Mouse (Mus musculus) ES-Bruce4 (cell line): Measurements from ENCODE around the gene Tbp. TPM values are rescaled to one million over a fixed set of nuclear protein-coding genes. Genes with fewer than 3 reads are reported as not detected.

Source experiments
- H3K27ac ChIP-seq: 2 replicates; pipeline ENCODE4 v1.5.1; 2012; ENCODE audit warnings: low read length, inconsistent platforms; ENCODE audit not compliant: insufficient read depth
- H3K27me3 ChIP-seq: 2 replicates; pipeline ENCODE4 v1.6.1; 2012; ENCODE audit warnings: mild to moderate bottlenecking, low read length, inconsistent platforms; ENCODE audit not compliant: control insufficient read depth, poor library complexity, insufficient read depth, severe bottlenecking
- H3K36me3 ChIP-seq: 2 replicates; pipeline ENCODE4 v1.6.1; 2012; ENCODE audit warnings: inconsistent platforms, mild to moderate bottlenecking, low read length, moderate library complexity; ENCODE audit not compliant: control insufficient read depth, poor library complexity, insufficient read depth, severe bottlenecking
- H3K4me1 ChIP-seq: one replicate; pipeline ENCODE4 v1.8.1; 2011; ENCODE audit warnings: low read length; ENCODE audit not compliant: control insufficient read depth, insufficient read depth
- H3K4me3 ChIP-seq: 2 replicates; pipeline ENCODE4 v1.5.1; 2011; ENCODE audit warnings: low read depth, mild to moderate bottlenecking, low read length
- H3K9ac ChIP-seq: 2 replicates; pipeline ENCODE4 v1.6.1; 2012; ENCODE audit warnings: low read depth, mild to moderate bottlenecking, inconsistent platforms; ENCODE audit not compliant: poor library complexity, severe bottlenecking
- H3K9me3 ChIP-seq: replicated peaks from 2 replicates; pipeline ENCODE4 v1.6.1; 2012; ENCODE audit warnings: mild to moderate bottlenecking, low read length, inconsistent platforms; ENCODE audit not compliant: control insufficient read depth, poor library complexity, insufficient read depth, severe bottlenecking
- CTCF ChIP-seq: IDR thresholded peaks from one replicate; pipeline ENCODE4 v1.8.1; 2011; ENCODE audit warnings: low read depth, low read length
- EP300 ChIP-seq: IDR thresholded peaks from 2 replicates; pipeline ENCODE4 v1.6.1; 2011; ENCODE audit warnings: low read depth, low read length; ENCODE audit not compliant: insufficient read depth
- POLR2A ChIP-seq: IDR thresholded peaks from one replicate; pipeline ENCODE4 v1.8.1; 2011; ENCODE audit warnings: low read length; ENCODE audit not compliant: insufficient read depth
- polyA plus RNA-seq: library from polyadenylated mRNA; stranded (reverse); fragments of >200 nt; gene quantifications from 2 replicates; pipeline ENCODE4 v1.2.4, GENCODE M21; 2011; ENCODE audit warnings: low read depth; ENCODE audit not compliant: missing spikeins, insufficient read depth, insufficient read length

Tbp gene
- polyA plus RNA-seq, 1 experiment: 55.5 TPM

DNA sequence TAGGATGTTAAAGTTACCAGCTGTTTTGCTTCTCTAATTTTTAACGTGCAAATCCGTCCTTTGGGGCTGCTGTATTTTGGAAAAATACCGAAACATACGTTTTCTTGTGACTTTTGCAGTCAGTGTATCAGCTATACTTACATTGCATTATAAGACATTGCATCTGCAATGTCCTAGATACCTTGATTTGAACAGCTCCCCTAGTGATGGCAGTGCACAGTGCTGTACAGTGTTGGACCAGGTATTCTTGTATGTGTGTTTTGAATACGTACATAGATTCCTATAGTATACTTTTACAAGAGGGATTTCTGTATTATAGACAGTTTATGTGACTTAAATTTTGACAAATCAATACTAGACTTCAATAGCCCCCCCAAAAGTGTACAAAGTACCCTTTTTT, 18.5 kb downstream of the Tbp start:
- peaks cover 77% of the 10 kb centered on the region for H3K36me3 ChIP-seq

GRCm38 (mm10) chr17:15518766-15519165, 19.1 kb downstream of the Tbp start:
- TF ChIP-seq POLR2A (no peak), CTCF (no peak), EP300 (no peak)
- Histone ChIP-seq H3K9me3 (no peaks in the 10 kb centered on the region), H3K36me3 (peaks cover 77% of the 10 kb centered on the region)

More for the DNA sequence above, 18.5 kb downstream of the Tbp start:
- no peaks in the 10 kb centered on the region for H3K27me3 ChIP-seq
- no peaks in the 10 kb centered on the region for H3K4me1 ChIP-seq
- H3K27ac ChIP-seq: no peak overlapping the region
- H3K9me3 ChIP-seq: no peaks in the 10 kb centered on the region
- H3K9ac ChIP-seq: no peak overlapping the region
- TF ChIP-seq CTCF: no peak
- no peak for TF ChIP-seq POLR2A
- no peak for TF ChIP-seq EP300
- H3K4me3 ChIP-seq: no peak overlapping the region

GRCm38 (mm10) chr17:15526304-15526703, 26.6 kb downstream of the Tbp start:
- TF ChIP-seq POLR2A: no peak
- TF ChIP-seq EP300: no peak
- TF ChIP-seq CTCF: no peak
- Histone ChIP-seq H3K9ac (peak overlapping the region; percentile 85), H3K9me3 (no peaks in the 10 kb centered on the region), H3K4me1 (no peaks in the 10 kb centered on the region), H3K27ac (no peak overlapping the region), H3K36me3 (peaks cover 33% of the 10 kb centered on the region), H3K4me3 (peak overlapping the region; percentile 82), H3K27me3 (no peaks in the 10 kb centered on the region)

More at GRCm38 (mm10) chr17:15518766-15519165, 19.1 kb downstream of the Tbp start:
- H3K4me1 ChIP-seq: no peaks in the 10 kb centered on the region
- no peaks in the 10 kb centered on the region for H3K27me3 ChIP-seq
- no peak overlapping the region for H3K9ac ChIP-seq
- H3K4me3 ChIP-seq: no peak overlapping the region
- H3K27ac ChIP-seq: no peak overlapping the region

DNA sequence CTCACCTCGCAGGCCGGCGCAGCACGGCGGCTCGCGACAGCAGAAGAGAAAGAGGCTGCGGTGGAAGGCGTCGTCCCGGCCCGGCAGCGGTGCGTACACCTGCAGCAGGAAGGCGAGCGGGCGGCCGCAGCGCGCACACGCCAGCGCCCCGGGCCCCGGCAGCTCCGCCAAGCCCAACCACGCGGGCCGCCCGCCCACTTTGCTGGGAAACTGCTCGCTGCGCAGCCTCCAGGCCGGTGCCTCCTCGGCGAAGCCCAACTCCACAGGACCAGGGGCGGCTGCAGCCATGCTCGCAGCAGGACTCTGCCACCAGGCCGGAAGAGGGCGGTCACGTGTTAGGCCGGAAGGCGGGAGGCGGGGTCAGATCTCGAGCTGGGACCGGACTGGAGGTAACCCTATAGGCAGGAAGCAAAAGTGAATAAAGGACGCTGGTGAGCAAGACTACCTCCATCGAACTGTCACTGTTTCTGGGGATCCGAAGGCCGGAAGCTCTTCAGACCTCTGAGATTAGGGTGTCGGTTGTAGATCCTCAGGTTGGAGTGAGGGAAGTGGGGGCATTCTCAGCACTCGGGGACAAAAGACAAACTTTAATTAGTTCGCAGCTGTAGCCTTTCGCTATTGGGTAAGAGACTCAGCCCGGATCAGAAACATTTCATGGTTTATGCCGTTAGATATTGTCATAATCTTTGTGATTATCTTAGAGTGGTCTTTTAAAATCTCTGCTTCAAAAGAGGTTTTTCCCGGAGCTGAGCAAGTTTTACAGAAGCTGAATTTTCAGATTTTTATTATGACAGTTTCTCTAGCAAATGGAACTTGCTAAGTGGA, 27.5 kb downstream of the Tbp start, which contains the start of gene Pdcd2:
Gene Pdcd2 (minus strand): TSS at position 316 of the 825 bp plus-strand sequence.
- Histone ChIP-seq H3K9ac (peak within 1 kb of the TSS; percentile 85), H3K4me3 (peak within 1 kb of the TSS; percentile 87), H3K27ac (no peak within 1 kb of the TSS), H3K27me3 (no peaks in the 10 kb centered on the region), H3K36me3 (peaks cover 25% of the 10 kb centered on the region), H3K9me3 (no peaks in the 10 kb centered on the region), H3K4me1 (no peaks in the 10 kb centered on the region)
- TF ChIP-seq CTCF (no peak), POLR2A (peak; percentile 79), EP300 (0 out of 2 replicates have a peak, but pooled peaks have one; percentile 34)

GRCm38 (mm10) chr17:15527811-15528136, 28.1 kb downstream of the Tbp start:
- Histone ChIP-seq H3K36me3 (peaks cover 20% of the 10 kb centered on the region), H3K9ac (peak overlapping the region; percentile 85; the same call in 1 of the 2 replicates), H3K27ac (no peak overlapping the region), H3K9me3 (no peaks in the 10 kb centered on the region), H3K4me3 (0 out of 2 replicates have a peak overlapping the region, but pooled peaks have one; percentile 3), H3K4me1 (no peaks in the 10 kb centered on the region), H3K27me3 (no peaks in the 10 kb centered on the region)
- no peak for TF ChIP-seq CTCF
- TF ChIP-seq EP300: no peak
- no peak for TF ChIP-seq POLR2A

GRCm38 (mm10) chr17:15528887-15529286, 29.2 kb downstream of the Tbp start:
- Histone ChIP-seq H3K27ac (no peak overlapping the region), H3K4me3 (no peak overlapping the region), H3K36me3 (peaks cover 13% of the 10 kb centered on the region), H3K27me3 (no peaks in the 10 kb centered on the region), H3K4me1 (no peaks in the 10 kb centered on the region), H3K9ac (no peak overlapping the region), H3K9me3 (no peaks in the 10 kb centered on the region)
- TF ChIP-seq EP300: no peak
- TF ChIP-seq POLR2A: no peak
